Mouse (Mus musculus) brain, embryonic 14.5 days (tissue): ENCODE data around the gene Ddb1.

ENCODE experiments used
- CTCF ChIP-seq: fragments of 200-500 bp; IDR thresholded peaks from 2 replicates; pipeline ENCODE4 v1.5.1; 2012; ENCODE audit warnings: inconsistent platforms, mild to moderate bottlenecking, moderate library complexity, borderline replicate concordance; ENCODE audit not compliant: insufficient read depth, insufficient read length; ENCODE audit errors: extremely low read depth
- POLR2A ChIP-seq: fragments of 200-500 bp; IDR thresholded peaks from 2 replicates; pipeline ENCODE4 v1.6.1; 2012; ENCODE audit warnings: mild to moderate bottlenecking, inconsistent platforms, borderline replicate concordance; ENCODE audit not compliant: poor library complexity, insufficient read depth, insufficient read length, severe bottlenecking; ENCODE audit errors: extremely low read depth

GRCm38 (mm10) chr19:10661373-10661772 is 56.2 kb downstream of the Ddb1 start:
- TF ChIP-seq CTCF (no peak), POLR2A (no peak)
